Mouse (Mus musculus) spleen, adult 2 months (tissue): ENCODE results near the gene Ebf4. TPM values are rescaled to one million over a fixed set of nuclear protein-coding genes. Genes with fewer than 3 reads are reported as not detected.

ENCODE experiments used
- DNase-seq, 2 experiments: peaks; one replicate each; pipeline versions ENCODE4 v3.0.0 to v3.0.0-alpha.2; 2012 to 2021; ENCODE audit warnings: low spot score in 2 of 2, low read depth in 1 of 2
- H3K27ac ChIP-seq: fragments of 200-500 bp; 2 replicates; pipeline ENCODE4 v1.5.1; 2012; ENCODE audit warnings: low read length, inconsistent platforms; ENCODE audit not compliant: insufficient read depth
- H3K27me3 ChIP-seq: fragments of 200-500 bp; 2 replicates; pipeline ENCODE4 v1.6.1; 2012; ENCODE audit warnings: mild to moderate bottlenecking, moderate library complexity, low read length, inconsistent platforms; ENCODE audit not compliant: control insufficient read depth, insufficient read depth
- H3K36me3 ChIP-seq: fragments of 200-500 bp; 2 replicates; pipeline ENCODE4 v1.6.1; 2012; ENCODE audit warnings: mild to moderate bottlenecking, low read length, inconsistent platforms; ENCODE audit not compliant: control insufficient read depth, insufficient read depth
- H3K4me1 ChIP-seq: fragments of 200-500 bp; 2 replicates; pipeline ENCODE4 v1.6.1; 2011; ENCODE audit warnings: inconsistent platforms; ENCODE audit not compliant: control insufficient read depth, insufficient read depth, insufficient read length
- H3K4me3 ChIP-seq: fragments of 200-500 bp; 2 replicates; pipeline ENCODE4 v1.5.1; 2011; ENCODE audit warnings: mild to moderate bottlenecking, inconsistent platforms; ENCODE audit not compliant: insufficient read depth, insufficient read length; ENCODE audit errors: extremely low read depth
- CTCF ChIP-seq: fragments of 200-500 bp; IDR thresholded peaks from 2 replicates; pipeline ENCODE4 v1.5.1; 2011; ENCODE audit warnings: mild to moderate bottlenecking, inconsistent platforms; ENCODE audit not compliant: insufficient read depth, insufficient read length, insufficient replicate concordance; ENCODE audit errors: extremely low read depth
- POLR2A ChIP-seq: fragments of 200-500 bp; IDR thresholded peaks from 2 replicates; pipeline ENCODE4 v1.6.1; 2011; ENCODE audit warnings: low read depth, low read length, inconsistent platforms
- WGBS: fragments of 180-500 bp; shearing (Covaris S2); methylation state at CpG from one replicate; pipeline ENCODE4 v1.1.7; 2018; 5-methylcytosine and 5-hydroxymethylcytosine counted together
- polyA plus RNA-seq: library from polyadenylated mRNA; depleted of rRNA; stranded (reverse); fragments of >200 nt; gene quantifications from 2 replicates; pipeline ENCODE4 v1.2.3, GENCODE M21; 2012

Gene Ebf4
- polyA plus RNA-seq, 1 experiment = 1.5 TPM

DNA sequence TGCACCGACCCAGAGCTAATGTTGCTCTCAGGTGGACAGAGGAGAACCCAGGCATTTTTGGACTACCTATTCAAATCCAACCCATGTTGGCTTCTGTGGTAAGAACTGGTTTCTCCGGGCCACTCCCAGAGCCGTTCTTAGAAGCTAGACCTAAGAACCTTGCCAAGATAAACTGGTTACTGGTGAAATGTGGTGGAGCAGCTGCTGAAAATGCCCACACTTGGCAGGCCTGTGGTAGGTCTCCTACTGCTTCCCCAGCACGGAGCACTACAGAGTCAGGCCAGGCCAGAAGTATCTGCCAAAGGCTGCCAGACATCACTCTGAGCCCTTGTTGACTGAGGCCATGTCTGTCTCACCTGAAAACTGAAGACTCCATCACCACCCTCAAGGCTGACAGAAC is 80.0 kb downstream of the Ebf4 start:
- TF ChIP-seq CTCF (no peak), POLR2A (no peak)
- Histone ChIP-seq H3K27me3 (no peaks in the 10 kb centered on the region), H3K4me3 (no peak overlapping the region), H3K27ac (no peak overlapping the region), H3K4me1 (no peaks in the 10 kb centered on the region), H3K36me3 (no peaks in the 10 kb centered on the region)
- no peak for DNase-seq
- 80% methylated on average over 4 of the region's 4 CpGs for WGBS

DNA sequence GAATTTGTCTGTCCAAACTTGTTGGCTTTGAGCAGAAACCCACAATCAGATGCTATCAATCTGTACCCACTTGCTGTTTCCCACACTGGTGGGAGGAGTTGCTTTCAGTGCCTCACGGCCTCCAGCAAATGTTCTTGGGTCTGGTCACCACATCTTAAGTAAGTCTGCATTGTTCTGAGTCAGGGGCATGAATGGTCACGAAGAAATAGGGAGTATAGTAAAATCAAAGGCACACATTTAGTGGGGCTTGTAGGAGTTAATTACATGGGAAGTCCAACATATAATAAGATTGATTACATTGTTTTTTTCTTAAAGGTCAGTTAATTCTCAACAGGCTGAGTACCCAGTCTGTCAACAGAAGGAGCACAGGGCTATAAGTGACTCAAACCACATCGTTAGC is 88.2 kb downstream of the Ebf4 start:
- DNase-seq = no peak
- H3K36me3 ChIP-seq = no peaks in the 10 kb centered on the region
- 65% methylated on average over 3 of the region's 3 CpGs for WGBS
- no peak overlapping the region for H3K27ac ChIP-seq
- no peak overlapping the region for H3K4me3 ChIP-seq
- H3K27me3 ChIP-seq = no peaks in the 10 kb centered on the region
- H3K4me1 ChIP-seq = no peaks in the 10 kb centered on the region
- TF ChIP-seq POLR2A = no peak
- no peak for TF ChIP-seq CTCF

DNA sequence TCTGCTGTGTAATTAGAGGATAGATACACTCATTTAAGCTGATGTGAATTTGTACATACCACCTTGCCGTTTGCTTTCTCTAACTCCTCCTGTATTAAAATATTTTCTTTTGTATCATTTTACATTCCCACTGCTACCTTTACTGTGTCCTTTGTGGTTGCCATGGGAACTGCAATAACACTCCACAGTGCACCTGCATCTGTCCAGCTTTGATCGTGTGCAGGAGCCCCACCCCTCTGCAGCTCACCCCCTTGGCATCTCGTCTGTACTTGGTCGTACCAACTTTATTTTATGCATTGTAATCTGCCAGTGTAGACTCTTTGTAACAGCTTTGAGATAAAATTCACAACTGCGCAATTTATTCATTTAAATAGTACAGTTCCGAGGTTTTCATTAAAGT is 88.9 kb downstream of the Ebf4 start:
- no peak for DNase-seq
- WGBS = 70% methylated on average over 6 of the region's 6 CpGs
- TF ChIP-seq CTCF (no peak), POLR2A (no peak)

DNA sequence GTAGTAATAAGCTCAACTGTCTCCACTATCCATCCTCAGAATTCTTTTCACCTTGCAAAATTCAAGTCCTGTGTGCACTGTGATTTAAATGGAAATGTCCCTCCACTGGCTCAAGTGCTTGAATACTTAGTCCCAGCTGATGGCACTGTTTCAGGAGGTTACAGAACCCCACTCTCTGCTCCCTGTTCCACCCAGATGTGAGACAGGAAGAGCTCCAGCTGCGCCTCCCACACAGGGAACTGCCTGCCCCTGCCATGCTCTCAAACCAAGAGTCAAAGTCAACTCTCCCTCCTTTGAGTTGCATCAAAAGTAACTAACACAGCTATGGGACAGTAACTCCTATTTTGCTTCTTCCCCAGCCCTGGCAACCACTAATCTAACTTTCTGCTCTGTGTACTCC is 91.2 kb downstream of the Ebf4 start:
- 77% methylated on average over 1 of the region's 1 CpGs for WGBS
- H3K27ac ChIP-seq = no peak overlapping the region
- H3K27me3 ChIP-seq = no peaks in the 10 kb centered on the region
- DNase-seq = no peak
- no peak overlapping the region for H3K4me3 ChIP-seq
- TF ChIP-seq CTCF (no peak), POLR2A (no peak)
- no peaks in the 10 kb centered on the region for H3K36me3 ChIP-seq
- H3K4me1 ChIP-seq = no peaks in the 10 kb centered on the region

More for the DNA sequence above, 88.9 kb downstream of the Ebf4 start:
- H3K27me3 ChIP-seq = no peaks in the 10 kb centered on the region
- no peak overlapping the region for H3K27ac ChIP-seq
- H3K4me1 ChIP-seq = no peaks in the 10 kb centered on the region
- no peak overlapping the region for H3K4me3 ChIP-seq
- no peaks in the 10 kb centered on the region for H3K36me3 ChIP-seq

DNA sequence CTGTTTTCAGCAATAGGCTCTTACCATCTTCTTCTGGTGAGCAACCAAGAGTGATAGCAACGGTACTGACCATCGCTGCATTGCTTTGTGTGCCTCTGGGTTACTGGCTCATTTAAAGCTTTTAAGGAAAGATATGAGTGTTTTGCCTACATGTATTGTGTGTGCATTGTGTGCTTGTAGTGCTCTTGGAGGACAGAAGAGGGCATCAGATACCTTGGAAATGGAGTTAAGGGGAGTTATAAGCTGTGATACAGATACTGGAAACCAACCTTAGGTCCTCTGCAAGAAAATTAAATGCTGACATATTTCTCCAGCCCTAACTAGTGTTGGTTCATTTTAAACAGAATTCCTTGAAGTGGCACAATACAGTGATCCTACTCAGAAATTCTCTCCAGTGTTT is 93.8 kb downstream of the Ebf4 start:
- Histone ChIP-seq H3K27me3 (no peaks in the 10 kb centered on the region), H3K4me1 (no peaks in the 10 kb centered on the region), H3K36me3 (no peaks in the 10 kb centered on the region), H3K27ac (no peak overlapping the region), H3K4me3 (no peak overlapping the region)
- no peak for DNase-seq
- 88% methylated on average over 2 of the region's 2 CpGs for WGBS
- TF ChIP-seq POLR2A = no peak
- no peak for TF ChIP-seq CTCF

DNA sequence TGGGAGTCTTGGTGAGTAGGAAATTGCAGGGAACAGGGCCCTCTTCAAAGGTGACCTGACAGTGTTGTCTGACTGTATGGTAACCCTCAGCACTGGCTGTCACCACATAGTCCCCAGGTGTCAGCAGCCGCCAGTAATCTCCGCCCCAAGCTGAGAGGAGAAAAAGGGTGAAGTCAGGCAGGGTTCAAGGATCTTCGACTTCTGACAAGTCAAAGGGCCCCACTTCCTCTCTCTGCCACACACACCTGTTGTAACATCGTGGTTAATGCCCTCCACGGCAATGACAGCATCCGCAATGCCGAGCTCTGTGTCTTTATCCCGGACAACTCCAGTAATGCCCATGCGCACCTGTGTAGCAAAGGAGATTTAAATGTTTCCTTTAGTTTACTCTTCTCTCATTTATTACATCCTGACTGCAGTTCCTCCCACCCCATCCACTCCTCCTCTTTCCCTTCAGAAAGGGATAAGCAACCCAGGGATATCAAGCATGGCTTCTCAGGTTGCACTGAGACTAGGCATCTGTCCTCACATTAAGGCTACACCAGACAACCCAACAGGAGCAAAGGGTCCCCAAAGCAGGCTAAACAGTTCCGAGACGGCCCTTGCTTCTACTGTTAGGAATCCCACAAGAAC is 96.1 kb downstream of the Ebf4 start:
- Histone ChIP-seq H3K27ac (no peak overlapping the region), H3K4me3 (no peak overlapping the region), H3K27me3 (no peaks in the 10 kb centered on the region), H3K4me1 (no peaks in the 10 kb centered on the region), H3K36me3 (no peaks in the 10 kb centered on the region)
- no peak for DNase-seq
- no peak for TF ChIP-seq POLR2A
- no peak for TF ChIP-seq CTCF
- 54% methylated on average over 11 of the region's 11 CpGs for WGBS

DNA sequence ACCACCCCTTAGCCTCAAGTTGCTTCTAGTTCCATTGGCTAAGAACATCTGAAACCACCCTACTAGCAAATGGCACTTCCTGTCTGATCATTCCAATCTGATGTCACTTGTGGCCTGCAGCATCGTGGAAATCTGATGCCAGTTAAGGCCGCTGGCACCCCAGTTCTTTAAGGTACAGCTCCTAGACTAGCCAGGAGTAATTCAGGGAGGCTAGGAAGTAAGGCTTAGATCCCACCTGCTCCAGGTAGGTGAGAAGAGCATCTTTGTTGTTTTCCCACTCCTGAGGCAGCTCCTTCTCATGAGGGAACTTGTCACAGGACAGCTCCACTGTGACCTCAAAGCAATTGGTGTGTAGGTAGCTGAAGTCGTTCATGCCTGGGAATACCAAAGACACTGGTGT is 97.9 kb downstream of the Ebf4 start:
- no peak overlapping the region for H3K27ac ChIP-seq
- H3K4me3 ChIP-seq = no peak overlapping the region
- H3K27me3 ChIP-seq = peaks cover 6% of the 10 kb centered on the region; the same call in 1 of the 2 replicates
- TF ChIP-seq POLR2A (no peak), CTCF (no peak)
- 78% methylated on average over 3 of the region's 3 CpGs for WGBS
- H3K4me1 ChIP-seq = no peaks in the 10 kb centered on the region; the same call in 1 of the 2 replicates
- DNase-seq = no peak
- no peaks in the 10 kb centered on the region for H3K36me3 ChIP-seq

DNA sequence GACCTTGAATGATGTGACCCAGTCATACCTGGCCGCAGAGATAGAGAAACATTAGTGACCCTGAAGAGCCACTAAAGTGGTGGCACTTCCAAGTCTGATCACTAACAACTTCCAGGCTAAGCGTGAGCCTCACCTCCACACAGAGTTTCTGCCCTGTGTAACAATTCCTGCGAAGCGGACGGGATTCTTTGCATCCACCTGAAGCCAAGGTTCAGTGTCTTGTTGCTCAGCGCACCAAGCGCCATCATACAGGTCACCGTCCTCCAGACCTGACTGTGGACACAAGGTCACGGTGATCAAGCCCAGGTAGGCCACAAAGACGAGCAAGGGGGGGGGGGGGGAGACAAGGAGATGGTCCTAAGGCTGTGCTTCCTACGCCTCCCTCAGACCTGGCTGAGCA is 100.7 kb downstream of the Ebf4 start:
- no peak for DNase-seq
- Histone ChIP-seq H3K4me3 (no peak overlapping the region), H3K4me1 (no peaks in the 10 kb centered on the region; the same call in 1 of the 2 replicates), H3K27ac (no peak overlapping the region), H3K27me3 (peaks cover 8% of the 10 kb centered on the region; the same call in 1 of the 2 replicates), H3K36me3 (no peaks in the 10 kb centered on the region)
- WGBS = 93% methylated on average over 11 of the region's 11 CpGs
- TF ChIP-seq CTCF (no peak), POLR2A (no peak)
